Mouse (Mus musculus) cerebellum, adult 2 months (tissue): ENCODE data around the gene C1ql1. TPM values are rescaled to one million over a fixed set of nuclear protein-coding genes. Genes with fewer than 3 reads are reported as not detected.

Experiments used
- DNase-seq, 2 experiments: peaks; one replicate each; pipeline ENCODE4 v3.0.0; 2021
- H3K27ac ChIP-seq: fragments of 200-500 bp; 2 replicates; pipeline ENCODE4 v1.5.1; 2012; ENCODE audit warnings: low read length, control low read depth, inconsistent platforms; ENCODE audit not compliant: insufficient read depth
- H3K27me3 ChIP-seq: fragments of 200-500 bp; 2 replicates; pipeline ENCODE4 v1.6.1; 2012; ENCODE audit warnings: inconsistent platforms, mild to moderate bottlenecking, low read length, moderate library complexity; ENCODE audit not compliant: control insufficient read depth, insufficient read depth
- H3K4me1 ChIP-seq: fragments of 200-500 bp; 2 replicates; pipeline ENCODE4 v1.6.1; 2011; ENCODE audit warnings: low read length; ENCODE audit not compliant: control insufficient read depth, insufficient read depth
- H3K4me3 ChIP-seq: fragments of 200-500 bp; replicated peaks from 2 replicates; pipeline ENCODE3; 2011; ENCODE audit warnings: mild to moderate bottlenecking, low read depth, low read length, control low read depth; ENCODE audit not compliant: insufficient read depth
- CTCF ChIP-seq: fragments of 200-500 bp; IDR thresholded peaks from 2 replicates; pipeline ENCODE4 v1.5.1; 2011; ENCODE audit warnings: low read depth, mild to moderate bottlenecking, control low read depth, low read length, moderate library complexity, borderline replicate concordance; ENCODE audit not compliant: insufficient read depth
- POLR2A ChIP-seq: fragments of 200-500 bp; IDR thresholded peaks from 2 replicates; pipeline ENCODE4 v1.6.1; 2011; ENCODE audit warnings: low read length, control low read depth, borderline replicate concordance; ENCODE audit not compliant: insufficient read depth
- WGBS: fragments of 180-500 bp; shearing (Covaris S2); methylation state at CpG from one replicate; pipeline ENCODE4 v1.1.7; 2018; 5-methylcytosine and 5-hydroxymethylcytosine counted together
- polyA plus RNA-seq: library from polyadenylated mRNA; depleted of rRNA; stranded (reverse); fragments of >200 nt; gene quantifications from 2 replicates; pipeline ENCODE4 v1.2.3, GENCODE M21; 2012; rRNA removed

C1ql1 gene
- 16.7 and 19.2 TPM in 2 replicates for polyA plus RNA-seq

GRCm38 (mm10) chr11:102946265-102946991 lies at the start of gene C1ql1:
Gene C1ql1, minus strand, starts transcription at chr11:102946688.
- DNase-seq: peak; percentile 41 to 58
- Histone ChIP-seq H3K27ac (no peak within 1 kb of the TSS), H3K4me1 (no peaks in the 10 kb centered on the region), H3K27me3 (no peaks in the 10 kb centered on the region; the same call in 1 of the 2 replicates), H3K4me3 (no peak within 1 kb of the TSS)
- TF ChIP-seq CTCF (no peak), POLR2A (no peak)
- WGBS: 1% methylated on average over 86 of the region's 87 CpGs

- no peak for DNase-seq
- Histone ChIP-seq H3K4me1 (peaks cover 21% of the 10 kb centered on the region), H3K27me3 (no peaks in the 10 kb centered on the region), H3K4me3 (no peak overlapping the region), H3K27ac (no peak overlapping the region)
- 76% methylated on average over 18 of the region's 18 CpGs for WGBS
- TF ChIP-seq POLR2A (no peak), CTCF (no peak)
Observed at GRCm38 (mm10) chr11:102994952-102995351, 48.5 kb upstream of the C1ql1 start.

- no peak for TF ChIP-seq POLR2A
- no peak for TF ChIP-seq CTCF
- H3K4me3 ChIP-seq: no peak overlapping the region
- WGBS: 63% methylated on average over 17 of the region's 17 CpGs
- H3K4me1 ChIP-seq: peaks cover 11% of the 10 kb centered on the region
- peak in 1 of 2 experiments; percentile 10 for DNase-seq
- H3K27ac ChIP-seq: no peak overlapping the region
- no peaks in the 10 kb centered on the region for H3K27me3 ChIP-seq
Observed at GRCm38 (mm10) chr11:102993420-102994029, 47.0 kb upstream of the C1ql1 start.

GRCm38 (mm10) chr11:102992940-102993339 lies 46.5 kb upstream of the C1ql1 start:
- TF ChIP-seq POLR2A: no peak
- TF ChIP-seq CTCF: peak; percentile 80
- Histone ChIP-seq H3K4me3 (no peak overlapping the region), H3K27me3 (no peaks in the 10 kb centered on the region), H3K4me1 (peaks cover 7% of the 10 kb centered on the region), H3K27ac (no peak overlapping the region)
- DNase-seq: peak; percentile 67 to 79
- 28% methylated on average over 5 of the region's 5 CpGs for WGBS

GRCm38 (mm10) chr11:102991681-102992080 lies 45.2 kb upstream of the C1ql1 start:
- no peak for DNase-seq
- no peak for TF ChIP-seq POLR2A
- no peak for TF ChIP-seq CTCF
- WGBS: 57% methylated on average over 16 of the region's 16 CpGs
- H3K27me3 ChIP-seq: no peaks in the 10 kb centered on the region
- no peak overlapping the region for H3K27ac ChIP-seq
- H3K4me1 ChIP-seq: peaks cover 7% of the 10 kb centered on the region
- H3K4me3 ChIP-seq: no peak overlapping the region

- TF ChIP-seq POLR2A (no peak), CTCF (peak; percentile 29; the same call in 1 of the 2 replicates)
- peak; percentile 82 to 83 for DNase-seq
- Histone ChIP-seq H3K27me3 (no peaks in the 10 kb centered on the region), H3K4me1 (peaks cover 10% of the 10 kb centered on the region), H3K4me3 (peak overlapping the region; percentile 49), H3K27ac (peak overlapping the region; percentile 94)
- under 1% methylated on average over 29 of the region's 29 CpGs for WGBS
Observed at GRCm38 (mm10) chr11:102990152-102990663, 43.7 kb upstream of the C1ql1 start.

- TF ChIP-seq CTCF: no peak
- no peak for TF ChIP-seq POLR2A
- peak overlapping the region; percentile 94 for H3K27ac ChIP-seq
- WGBS: 15% methylated on average over 28 of the region's 28 CpGs
- H3K4me3 ChIP-seq: peak overlapping the region; percentile 49
- peak in 1 of 2 experiments; percentile 4 for DNase-seq
- peaks cover 14% of the 10 kb centered on the region for H3K4me1 ChIP-seq
- no peaks in the 10 kb centered on the region for H3K27me3 ChIP-seq
Observed at GRCm38 (mm10) chr11:102989641-102990151, 43.2 kb upstream of the C1ql1 start.

GRCm38 (mm10) chr11:102985160-102985559 lies 38.7 kb upstream of the C1ql1 start:
- no peak for TF ChIP-seq POLR2A
- no peak for TF ChIP-seq CTCF
- 38% methylated on average over 6 of the region's 6 CpGs for WGBS
- Histone ChIP-seq H3K27ac (no peak overlapping the region), H3K27me3 (no peaks in the 10 kb centered on the region), H3K4me1 (peaks cover 11% of the 10 kb centered on the region), H3K4me3 (no peak overlapping the region)
- peak in 1 of 2 experiments; percentile 35 for DNase-seq
